Mouse (Mus musculus): Measurements from ENCODE around the gene 4933407L21Rik. TPM values are rescaled to one million over a fixed set of nuclear protein-coding genes. Genes with fewer than 3 reads are reported as not detected.

4933407L21Rik gene
- total and polyA plus RNA-seq, 2 experiments from 2014 or later = 8.6 to 9.8 TPM

DNA sequence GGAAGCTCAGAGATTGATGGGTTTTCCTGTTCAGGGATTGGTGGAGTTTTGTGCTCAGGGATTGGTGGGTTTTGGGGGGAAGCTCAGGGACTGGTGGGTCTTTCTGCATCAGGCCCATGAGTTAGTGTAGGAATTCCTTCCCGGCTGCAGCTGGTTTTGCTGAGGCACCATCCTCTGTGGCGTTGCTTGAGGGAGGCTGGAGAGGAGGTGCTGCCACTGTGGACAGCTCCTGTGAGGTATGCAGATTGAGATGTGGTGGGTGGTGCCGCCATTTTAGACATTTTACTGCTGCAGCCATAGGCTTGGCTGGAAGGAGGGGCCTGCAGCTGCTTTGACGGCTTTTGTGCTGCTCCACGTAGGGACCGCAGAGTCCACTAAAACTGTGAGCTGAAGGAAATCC, 1.1 kb downstream of the 4933407L21Rik start:
- Histone ChIP-seq H3K27ac (ENCODE audit: low read depth, low read length) (peak overlapping the region; percentile 84; the same call in 1 of the 2 replicates), H3K9me3 (ENCODE audit: low read length) (no peaks in the 10 kb centered on the region), H3K9ac (no peak overlapping the region), H3K27me3 (ENCODE audit: insufficient read depth, low read length) (no peaks in the 10 kb centered on the region), H3K4me2 (ENCODE audit: low read depth) (no peak overlapping the region), H3K36me3 (ENCODE audit: insufficient read depth) (no peaks in the 10 kb centered on the region), H3K4me1 (ENCODE audit: insufficient read depth) (peaks cover 37% of the 10 kb centered on the region), H3K4me3 (ENCODE audit: low read depth, low read length) (no peak overlapping the region)
- TF ChIP-seq CTCF (IDR thresholded peaks at IDR 0.05; ENCODE audit: low read depth) = no peak
- WGBS = 93% methylated on average over 6 of the region's 6 CpGs
- DNase-seq (no peak), ATAC-seq (no peak)

DNA sequence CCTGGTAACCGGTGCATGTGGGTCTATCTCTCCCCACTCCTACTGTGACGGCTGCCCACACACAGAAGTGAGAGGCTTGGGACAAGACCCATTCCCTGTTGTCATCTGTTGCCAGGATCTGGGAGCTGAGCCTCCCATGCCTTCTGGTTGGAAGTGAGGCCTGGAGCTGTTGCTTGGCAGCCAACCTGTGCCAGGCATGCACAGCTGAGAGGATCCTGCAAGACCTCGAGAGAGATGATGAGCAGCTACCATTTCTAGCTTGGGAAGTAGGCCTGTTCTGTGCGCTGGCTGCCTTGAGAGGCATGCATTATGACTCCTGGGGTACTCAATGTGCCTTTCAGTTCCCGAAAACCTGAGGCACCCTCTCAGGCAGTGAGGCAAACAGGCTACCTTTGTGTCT, 2.9 kb downstream of the 4933407L21Rik start:
- no peaks in the 10 kb centered on the region for H3K9me3 ChIP-seq (ENCODE audit: low read length)
- H3K4me3 ChIP-seq (ENCODE audit: low read depth, low read length) = no peak overlapping the region
- 53% methylated on average over 5 of the region's 5 CpGs for WGBS
- H3K4me1 ChIP-seq (ENCODE audit: insufficient read depth) = peaks cover 37% of the 10 kb centered on the region
- H3K27ac ChIP-seq (ENCODE audit: low read depth, low read length) = peak overlapping the region; percentile 21; the same call in 1 of the 2 replicates
- no peak overlapping the region for H3K9ac ChIP-seq
- ATAC-seq (peak; percentile 26), DNase-seq (peak; percentile 60)
- no peaks in the 10 kb centered on the region for H3K27me3 ChIP-seq (ENCODE audit: insufficient read depth, low read length)
- no peak for TF ChIP-seq CTCF (IDR thresholded peaks at IDR 0.05; ENCODE audit: low read depth)
- no peak overlapping the region for H3K4me2 ChIP-seq (ENCODE audit: low read depth)
- H3K36me3 ChIP-seq (ENCODE audit: insufficient read depth) = no peaks in the 10 kb centered on the region

DNA sequence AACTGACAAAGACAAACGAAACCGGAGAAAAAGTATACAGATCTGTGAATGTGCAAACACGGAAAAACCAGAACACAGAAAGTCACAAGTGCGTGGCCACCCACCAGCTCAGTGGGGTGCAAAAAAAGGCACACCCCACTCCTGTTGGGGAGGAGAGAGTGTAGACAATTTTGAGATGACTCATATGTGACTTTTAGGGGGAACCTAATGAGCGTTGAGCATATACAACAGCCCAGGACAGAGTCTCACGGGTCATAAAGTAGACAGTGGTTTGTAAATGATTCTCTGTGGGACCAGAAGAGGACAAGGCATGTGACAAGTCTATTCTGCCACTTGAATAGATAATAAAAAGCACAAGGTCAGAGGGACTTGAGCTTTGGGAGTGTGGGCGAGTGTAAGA, 4.9 kb downstream of the 4933407L21Rik start:
- DNase-seq (no peak), ATAC-seq (no peak)
- H3K9me3 ChIP-seq (ENCODE audit: low read length) = no peaks in the 10 kb centered on the region
- 0 out of 2 replicates have a peak overlapping the region, but pooled peaks have one; percentile 45 for H3K27ac ChIP-seq (ENCODE audit: low read depth, low read length)
- no peak for TF ChIP-seq CTCF (IDR thresholded peaks at IDR 0.05; ENCODE audit: low read depth)
- H3K9ac ChIP-seq = no peak overlapping the region
- H3K27me3 ChIP-seq (ENCODE audit: insufficient read depth, low read length) = no peaks in the 10 kb centered on the region
- no peaks in the 10 kb centered on the region for H3K36me3 ChIP-seq (ENCODE audit: insufficient read depth)
- H3K4me2 ChIP-seq (ENCODE audit: low read depth) = no peak overlapping the region
- no peak overlapping the region for H3K4me3 ChIP-seq (ENCODE audit: low read depth, low read length)
- 36% methylated on average over 7 of the region's 7 CpGs for WGBS
- peaks cover 29% of the 10 kb centered on the region for H3K4me1 ChIP-seq (ENCODE audit: insufficient read depth)

DNA sequence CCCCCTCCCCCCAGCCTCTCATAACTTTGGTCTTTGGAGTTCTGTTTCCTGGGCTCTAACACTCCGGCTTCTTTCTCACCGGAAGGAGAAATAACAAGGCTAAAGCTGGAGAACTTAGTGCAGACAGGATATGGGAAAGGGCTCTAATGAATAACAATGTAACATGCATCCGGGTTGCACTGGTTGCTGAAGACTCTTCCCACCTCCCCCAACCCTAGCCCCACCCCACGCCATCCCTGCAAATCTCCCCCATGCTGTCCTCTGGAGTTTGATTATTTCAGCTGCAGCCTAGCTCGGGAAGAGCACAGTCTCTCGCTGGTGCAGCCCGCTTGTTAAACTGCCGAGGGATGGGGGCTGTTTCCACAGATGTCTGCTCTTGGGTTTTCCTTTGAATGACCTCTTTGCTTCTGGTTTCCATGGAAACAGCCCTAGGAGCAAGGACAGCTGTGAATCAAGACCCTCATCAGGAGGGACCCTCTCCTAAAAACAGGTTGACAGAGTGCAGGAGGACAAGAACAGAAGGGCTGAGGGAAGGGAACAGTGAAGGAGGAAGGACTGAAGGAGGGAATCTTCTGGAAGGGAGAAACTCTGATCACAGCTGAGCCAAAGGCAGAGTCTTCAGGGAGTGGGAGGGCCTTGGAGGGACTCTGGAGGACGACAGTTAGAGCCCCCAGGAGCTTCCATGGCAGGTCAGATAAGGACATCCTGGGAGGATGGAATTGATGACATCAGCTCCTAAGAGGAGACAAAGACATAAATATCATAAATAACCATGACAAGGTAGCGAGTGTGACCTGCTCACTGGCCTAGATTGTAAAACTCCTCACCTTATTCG, 5.6 kb downstream of the 4933407L21Rik start:
- DNase-seq = peak; percentile 47
- Histone ChIP-seq H3K36me3 (ENCODE audit: insufficient read depth) (no peaks in the 10 kb centered on the region), H3K27ac (ENCODE audit: low read depth, low read length) (peak overlapping the region; percentile 63), H3K4me3 (ENCODE audit: low read depth, low read length) (no peak overlapping the region), H3K9me3 (ENCODE audit: low read length) (no peaks in the 10 kb centered on the region), H3K27me3 (ENCODE audit: insufficient read depth, low read length) (no peaks in the 10 kb centered on the region), H3K4me2 (ENCODE audit: low read depth) (no peak overlapping the region), H3K9ac (no peak overlapping the region), H3K4me1 (ENCODE audit: insufficient read depth) (peaks cover 22% of the 10 kb centered on the region)
- WGBS = 22% methylated on average over 11 of the region's 11 CpGs
- ATAC-seq = peak; percentile 72
- TF ChIP-seq CTCF (IDR thresholded peaks at IDR 0.05; ENCODE audit: low read depth) = no peak

DNA sequence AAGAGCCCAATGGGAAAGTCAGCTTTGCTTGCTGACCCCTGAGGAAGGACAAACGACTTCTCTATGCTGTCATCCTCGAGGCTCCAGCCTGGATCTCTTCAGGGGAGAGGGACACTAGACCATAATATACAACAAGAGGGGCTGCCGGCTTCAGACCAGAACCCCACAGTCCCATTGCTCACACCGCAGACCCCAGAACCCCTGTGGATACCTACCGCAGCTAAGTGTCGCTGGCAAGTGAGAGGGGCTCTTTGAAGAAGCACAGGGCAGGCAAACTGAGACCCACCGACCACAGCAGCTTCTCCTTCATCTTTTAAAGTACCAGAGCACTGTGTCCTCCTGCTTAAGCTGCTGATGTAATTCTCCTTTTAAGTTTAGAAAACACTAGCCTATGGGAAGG, 6.3 kb downstream of the 4933407L21Rik start:
- no peak for TF ChIP-seq CTCF (IDR thresholded peaks at IDR 0.05; ENCODE audit: low read depth)
- Histone ChIP-seq H3K9ac (no peak overlapping the region), H3K36me3 (ENCODE audit: insufficient read depth) (no peaks in the 10 kb centered on the region), H3K27ac (ENCODE audit: low read depth, low read length) (peak overlapping the region; percentile 35; the same call in 1 of the 2 replicates), H3K9me3 (ENCODE audit: low read length) (no peaks in the 10 kb centered on the region), H3K27me3 (ENCODE audit: insufficient read depth, low read length) (no peaks in the 10 kb centered on the region), H3K4me3 (ENCODE audit: low read depth, low read length) (no peak overlapping the region), H3K4me1 (ENCODE audit: insufficient read depth) (peaks cover 19% of the 10 kb centered on the region), H3K4me2 (ENCODE audit: low read depth) (no peak overlapping the region)
- WGBS = 26% methylated on average over 7 of the region's 7 CpGs
- DNase-seq = no peak
- no peak for ATAC-seq

DNA sequence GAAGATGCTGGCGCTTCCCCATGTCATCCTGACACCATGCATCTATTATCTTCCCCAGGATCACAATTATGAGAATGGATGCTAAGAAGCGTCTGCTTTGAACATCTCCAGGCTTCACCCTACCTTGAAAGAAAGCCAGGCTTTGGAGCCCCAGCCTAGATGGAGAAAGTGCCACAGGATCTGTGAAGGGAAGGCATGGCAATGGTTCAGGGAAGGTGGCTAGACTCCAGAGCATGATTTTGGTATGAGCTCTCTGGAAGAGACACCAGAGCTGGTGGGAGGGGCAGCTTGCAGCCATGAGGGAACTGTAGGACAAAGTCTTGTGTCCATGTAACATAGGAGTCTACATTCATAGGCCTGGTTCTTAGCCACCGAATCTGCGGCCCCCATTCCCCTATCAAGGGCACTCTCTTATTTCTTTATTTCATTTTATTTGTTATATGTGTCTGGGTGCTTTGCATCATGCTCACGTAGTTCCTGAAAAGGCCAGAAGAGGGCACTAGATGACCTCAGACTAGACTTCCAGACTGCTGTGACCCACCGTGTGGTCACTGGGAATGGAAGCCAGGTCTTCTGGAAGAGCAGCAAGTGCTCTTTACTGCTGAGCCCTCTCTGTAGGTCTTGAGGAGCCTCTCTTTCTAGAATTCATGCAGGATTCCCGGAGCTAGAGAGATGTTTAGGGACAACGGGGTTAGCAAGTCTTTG, 7.0 kb downstream of the 4933407L21Rik start:
- Histone ChIP-seq H3K27ac (ENCODE audit: low read depth, low read length) (peak overlapping the region; percentile 35; the same call in 1 of the 2 replicates), H3K4me1 (ENCODE audit: insufficient read depth) (peaks cover 19% of the 10 kb centered on the region), H3K4me3 (ENCODE audit: low read depth, low read length) (no peak overlapping the region), H3K27me3 (ENCODE audit: insufficient read depth, low read length) (no peaks in the 10 kb centered on the region), H3K9ac (no peak overlapping the region), H3K9me3 (ENCODE audit: low read length) (no peaks in the 10 kb centered on the region), H3K4me2 (ENCODE audit: low read depth) (no peak overlapping the region), H3K36me3 (ENCODE audit: insufficient read depth) (no peaks in the 10 kb centered on the region)
- ATAC-seq (no peak), DNase-seq (peak; percentile 60)
- WGBS = 50% methylated on average over 8 of the region's 8 CpGs
- TF ChIP-seq CTCF (IDR thresholded peaks at IDR 0.05; ENCODE audit: low read depth) = peak; percentile 72

DNA sequence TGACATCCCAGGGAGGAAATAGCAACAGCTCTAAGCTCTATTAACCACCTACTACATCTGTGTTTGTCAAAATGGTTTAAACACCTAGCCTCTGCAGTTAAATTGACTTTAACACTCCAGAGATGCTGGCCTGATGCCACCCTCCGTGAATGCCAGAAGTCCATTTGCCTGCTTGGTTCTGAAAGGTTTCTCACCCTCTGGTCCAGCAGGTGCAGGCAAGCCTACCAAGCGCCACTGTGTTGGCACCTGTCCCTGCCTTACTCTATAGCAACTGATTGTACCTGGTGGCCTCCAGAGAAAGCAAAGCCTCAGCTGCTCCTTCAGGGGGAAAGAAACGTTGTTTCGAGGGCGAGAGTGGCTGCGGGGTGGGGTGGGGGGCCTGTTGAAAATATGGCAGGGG, 8.0 kb downstream of the 4933407L21Rik start:
- ATAC-seq (no peak), DNase-seq (no peak)
- 63% methylated on average over 6 of the region's 6 CpGs for WGBS
- Histone ChIP-seq H3K9me3 (ENCODE audit: low read length) (no peaks in the 10 kb centered on the region), H3K27me3 (ENCODE audit: insufficient read depth, low read length) (no peaks in the 10 kb centered on the region), H3K4me1 (ENCODE audit: insufficient read depth) (peaks cover 19% of the 10 kb centered on the region), H3K36me3 (ENCODE audit: insufficient read depth) (no peaks in the 10 kb centered on the region), H3K9ac (no peak overlapping the region), H3K27ac (ENCODE audit: low read depth, low read length) (no peak overlapping the region), H3K4me2 (ENCODE audit: low read depth) (no peak overlapping the region), H3K4me3 (ENCODE audit: low read depth, low read length) (no peak overlapping the region)
- no peak for TF ChIP-seq CTCF (IDR thresholded peaks at IDR 0.05; ENCODE audit: low read depth)
